ENCODE assay signal across 8 mouse cellular contexts in the genomic region with DNA sequence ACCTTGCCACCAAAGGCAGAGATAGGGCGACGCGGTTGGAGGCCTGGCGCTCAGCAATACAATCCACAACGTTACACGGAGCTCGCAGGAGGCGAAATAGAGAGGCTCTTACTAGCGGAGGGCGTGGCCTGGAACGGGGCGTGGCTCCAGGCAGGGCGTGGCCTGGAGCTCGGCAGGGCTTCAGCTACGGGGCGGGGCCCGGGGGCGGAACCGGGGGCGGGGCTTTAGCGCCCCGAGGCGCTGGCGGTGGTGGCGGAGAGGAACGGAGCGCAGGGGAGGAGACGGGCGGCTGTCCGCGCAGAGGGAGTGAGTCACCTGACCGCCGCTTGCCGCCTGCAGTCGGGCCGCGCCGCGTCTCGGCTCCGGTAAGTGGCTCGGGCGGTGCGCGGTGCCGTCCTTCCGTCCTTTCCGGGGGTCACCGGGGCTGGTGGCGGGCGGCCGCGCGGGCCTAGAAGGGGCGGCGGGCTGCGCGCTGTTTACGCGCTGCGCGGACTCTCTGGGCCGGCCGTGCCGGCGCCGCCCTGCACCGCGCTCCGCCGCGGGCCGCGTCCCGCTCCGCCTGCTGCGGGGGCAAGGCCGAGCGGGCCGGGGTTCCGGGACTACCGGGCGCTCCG. TPM values are rescaled to one million over a fixed set of nuclear protein-coding genes. Genes with fewer than 3 reads are reported as not detected.
DNase-seq lines count a peak whose midpoint lies in the region; ATAC-seq and TF ChIP-seq lines count a peak whose summit lies in the region.

A gene (plus strand): TSS at position 254 of the 614 bp plus-strand sequence.

- H3K4me1 ChIP-seq in bone marrow, adult 2 months (ENCODE audit: control insufficient read depth, insufficient read depth, low read length): peaks cover 4% of the 10 kb centered on the region
- H3K4me1 ChIP-seq in embryonic facial prominence, embryonic 15.5 days: peaks cover 18% of the 10 kb centered on the region
- peaks cover 16% of the 10 kb centered on the region for H3K4me1 ChIP-seq in kidney, embryonic 14.5 days (ENCODE audit: control insufficient read depth, insufficient read depth, low read length)
- peaks cover 19% of the 10 kb centered on the region for H3K4me1 ChIP-seq in liver, adult 2 months (ENCODE audit: control insufficient read depth, insufficient read depth, low read length)

- H3K79me2 ChIP-seq in liver, adult 2 months (ENCODE audit: control insufficient read depth, insufficient read depth, low read length): peaks cover 28% of the 10 kb centered on the region
- H3K79me2 ChIP-seq in myocyte (ENCODE audit: control insufficient read depth, insufficient read depth): peaks cover 47% of the 10 kb centered on the region

- H3K36me3 ChIP-seq in embryonic facial prominence, embryonic 15.5 days: no peaks in the 10 kb centered on the region
- no peaks in the 10 kb centered on the region for H3K36me3 ChIP-seq in kidney, embryonic 14.5 days (ENCODE audit: control insufficient read depth, insufficient read depth, low read length)
- no peaks in the 10 kb centered on the region for H3K36me3 ChIP-seq in liver, adult 2 months (ENCODE audit: control insufficient read depth, insufficient read depth, low read length)
- no peaks in the 10 kb centered on the region for H3K36me3 ChIP-seq in myocyte (ENCODE audit: control insufficient read depth, insufficient read depth)
- no peaks in the 10 kb centered on the region for H3K36me3 ChIP-seq in splenic B cell, adult 2 months (ENCODE audit: control insufficient read depth, insufficient read depth, low read length, poor library complexity, severe bottlenecking)

- peak within 1 kb of the TSS; percentile 98 for H3K27ac ChIP-seq in bone marrow, adult 2 months (ENCODE audit: control insufficient read depth, insufficient read depth, low read depth, low read length, poor library complexity)
- H3K27ac ChIP-seq in embryonic facial prominence, embryonic 15.5 days (replicated peaks): peak within 1 kb of the TSS; percentile 91
- peak within 1 kb of the TSS; percentile 86 for H3K27ac ChIP-seq in kidney, embryonic 14.5 days (ENCODE audit: low read depth, low read length)
- peak within 1 kb of the TSS; percentile 85 for H3K27ac ChIP-seq in liver, adult 2 months (replicated peaks; ENCODE audit: insufficient read depth, low read depth, low read length)

- peak within 1 kb of the TSS; percentile 99 for H3K4me3 ChIP-seq in bone marrow, adult 2 months (replicated peaks; ENCODE audit: control insufficient read depth, low read depth, low read length)
- peak within 1 kb of the TSS; percentile 86 for H3K4me3 ChIP-seq in embryonic facial prominence, embryonic 15.5 days (replicated peaks)
- peak within 1 kb of the TSS; percentile 87 for H3K4me3 ChIP-seq in kidney, embryonic 14.5 days (ENCODE audit: low read length)
- H3K4me3 ChIP-seq in liver, adult 2 months (ENCODE audit: insufficient read depth, low read depth, low read length): peak within 1 kb of the TSS; percentile 69
- peak within 1 kb of the TSS; percentile 89 for H3K4me3 ChIP-seq in myocyte

- under 1% methylated on average over 81 of the region's 84 CpGs for WGBS in bone marrow, adult 2 months
- WGBS in embryonic facial prominence, embryonic 15.5 days: under 1% methylated on average over 83 of the region's 84 CpGs
- under 1% methylated on average over 65 of the region's 84 CpGs for WGBS in kidney, embryonic 14.5 days
- WGBS in liver, adult 2 months: under 1% methylated on average over 80 of the region's 84 CpGs

- no peak for TF ChIP-seq CTCF in bone marrow, adult 2 months (IDR thresholded peaks at IDR 0.05; ENCODE audit: control insufficient read depth, insufficient read depth, low read length)
- TF ChIP-seq CTCF in liver, adult 2 months (IDR thresholded peaks at IDR 0.05; ENCODE audit: low read depth, low read length): no peak

- no peaks in the 10 kb centered on the region for H3K27me3 ChIP-seq in embryonic facial prominence, embryonic 15.5 days
- no peaks in the 10 kb centered on the region for H3K27me3 ChIP-seq in kidney, embryonic 14.5 days (ENCODE audit: control insufficient read depth, insufficient read depth, low read length)
- no peaks in the 10 kb centered on the region for H3K27me3 ChIP-seq in liver, adult 2 months (ENCODE audit: control insufficient read depth, insufficient read depth, low read length)
- H3K27me3 ChIP-seq in myocyte (ENCODE audit: control insufficient read depth, insufficient read depth, insufficient read length): no peaks in the 10 kb centered on the region
- H3K27me3 ChIP-seq in splenic B cell, adult 2 months (ENCODE audit: control insufficient read depth, insufficient read depth, low read length, poor library complexity, severe bottlenecking): no peaks in the 10 kb centered on the region

- no peaks in the 10 kb centered on the region for H3K9me3 ChIP-seq in embryonic facial prominence, embryonic 15.5 days (replicated peaks)
- no peaks in the 10 kb centered on the region for H3K9me3 ChIP-seq in kidney, embryonic 14.5 days (ENCODE audit: control insufficient read depth, low read length)

- DNase-seq in 416B (ENCODE audit: low read depth): peak; percentile 97
- DNase-seq in heart, adult 9 months (ENCODE audit: low spot score in 2 of 2): peak; percentile 89 to 92
- DNase-seq in liver, adult 2 months (ENCODE audit: extremely low read depth, low read depth, low spot score): peak; percentile 75
- peak; percentile 98 for DNase-seq in splenic B cell, adult 2 months (ENCODE audit: low read depth, low spot score)

- peak; percentile 94 for ATAC-seq in embryonic facial prominence, embryonic 15.5 days (ENCODE audit: insufficient number of reproducible peaks, low FRiP score, low TSS enrichment, low read depth)
- peak; percentile 96 for ATAC-seq in kidney, embryonic 14.5 days (ENCODE audit: low FRiP score, low TSS enrichment)

- H3ac ChIP-seq in myocyte (ENCODE audit: control insufficient read depth, insufficient read length): peak within 1 kb of the TSS; percentile 67

- H3K9ac ChIP-seq in embryonic facial prominence, embryonic 15.5 days: peak within 1 kb of the TSS; percentile 93
- peak within 1 kb of the TSS; percentile 96 for H3K9ac ChIP-seq in kidney, embryonic 14.5 days (ENCODE audit: low read depth, low read length)
- peak within 1 kb of the TSS; percentile 97 for H3K9ac ChIP-seq in liver, adult 2 months (ENCODE audit: low read depth, low read length)

- TF ChIP-seq POLR2A in bone marrow, adult 2 months (IDR thresholded peaks at IDR 0.05; ENCODE audit: borderline replicate concordance, control insufficient read depth, low read depth, low read length): peak; percentile 95
- TF ChIP-seq POLR2A in liver, adult 2 months (IDR thresholded peaks at IDR 0.05; ENCODE audit: extremely low read depth, insufficient read depth, low read length): peak; percentile 93
- peak; percentile 91 for TF ChIP-seq POLR2A in myocyte (IDR thresholded peaks at IDR 0.05; ENCODE audit: insufficient read length, low read depth)

- H3K4me2 ChIP-seq in embryonic facial prominence, embryonic 15.5 days (replicated peaks): peak within 1 kb of the TSS; percentile 66
- peak within 1 kb of the TSS; percentile 68 for H3K4me2 ChIP-seq in kidney, embryonic 14.5 days (replicated peaks; ENCODE audit: low read depth, low read length)
- peak within 1 kb of the TSS; percentile 81 for H3K4me2 ChIP-seq in myocyte (ENCODE audit: low read depth)

TF ChIP-seq in myocyte, 11 proteins besides CTCF, POLR2A, EP300 and RAD21:
- TF ChIP-seq SRF (IDR thresholded peaks at IDR 0.05; ENCODE audit: control insufficient read depth, insufficient read length, low read depth) (no peak), CEBPB (IDR thresholded peaks at IDR 0.05; ENCODE audit: insufficient read depth, poor library complexity, severe bottlenecking) (no peak), TCF12 (IDR thresholded peaks at IDR 0.05; ENCODE audit: insufficient read depth, poor library complexity, severe bottlenecking) (no peak), MAX (IDR thresholded peaks at IDR 0.05; ENCODE audit: low read depth) (no peak), POLR2AphosphoS2 (IDR thresholded peaks at IDR 0.05; ENCODE audit: insufficient read length, low read depth) (peak; percentile 92), E2F4 (IDR thresholded peaks at IDR 0.05; ENCODE audit: insufficient read depth) (no peak), MYOG (IDR thresholded peaks at IDR 0.05; ENCODE audit: control insufficient read depth in 1 of 3, insufficient read depth in 1 of 3, insufficient read length in 2 of 3, low read depth in 2 of 3) (peak in 1 of 3 experiments; percentile 58), TCF3 (IDR thresholded peaks at IDR 0.05; ENCODE audit: insufficient read length, low read depth) (no peak), MYOD1 (IDR thresholded peaks at IDR 0.05; ENCODE audit: control insufficient read depth in 1 of 3, insufficient read length in 2 of 3, low read depth in 2 of 3) (peak in 1 of 3 experiments; percentile 63), USF1 (IDR thresholded peaks at IDR 0.05; ENCODE audit: low read depth) (peak; percentile 21), REST (IDR thresholded peaks at IDR 0.05; ENCODE audit: insufficient read depth, insufficient read length) (peak; percentile 9)

RNA-seq across cellular contexts. Expression of the gene that starts here (rescaled TPM):
- polyA plus RNA-seq in bone marrow, adult 2 months (2011; ENCODE audit: insufficient read depth, insufficient read length, low replicate concordance, missing spikeins): 7.0 and 14.9 TPM in 2 replicates
- polyA plus RNA-seq in embryonic facial prominence, embryonic 15.5 days (2015; fragmentation: Nextera tagmentation; extraction: Ambion mirVana): 13.0 and 14.4 TPM in 2 replicates
- 9.8 and 19.6 TPM in 2 replicates for polyA plus RNA-seq in kidney, embryonic 14.5 days (2014; fragmentation: Nextera tagmentation; extraction: Ambion mirVana)
- total RNA-seq in liver, adult 2 months (2014; rRNA removed): 28.9 and 34.8 TPM in 2 replicates
- polyA plus RNA-seq in liver, adult 2 months (2012; rRNA removed): 6.3 and 8.2 TPM in 2 replicates
- polyA plus RNA-seq in myocyte (2012; fragmentation: generic; extraction: Trizol): 8.8 TPM

Comparison
In these comparisons a context has a peak if more than half of its experiments do, and no peak if none do; other contexts are left out.
1. Peak in every context shown above with its lines: DNase-seq, ATAC-seq, H3K4me3 ChIP-seq and H3K27ac ChIP-seq.